Mouse (Mus musculus): ENCODE measurements around the gene Usp20. TPM values are rescaled to one million over a fixed set of nuclear protein-coding genes. Genes with fewer than 3 reads are reported as not detected.

The Usp20 gene
- total and polyA plus RNA-seq, 3 experiments: 3.4 to 13.8 (median 12.0) TPM

- dilution Hi-C loops (cut with MboI; ENCODE audit: extremely low pct_ligation_motif_present, extremely low pct_unique_long_range_greater_than_20kb, low sequenced_read_pairs): no loop called here
These were observed 39.5 kb upstream of the Usp20 start for GRCm38 (mm10) chr2:30942603-30943011.

GRCm38 (mm10) chr2:30952457-30952823, 29.6 kb upstream of the Usp20 start:
- TF ChIP-seq CHD1 (IDR thresholded peaks at IDR 0.05; ENCODE audit: low read depth, low read length) (no peak), JUN (IDR thresholded peaks at IDR 0.05; ENCODE audit: insufficient read depth, low read depth, low read length) (no peak), ETS1 (conservative IDR thresholded peaks at IDR 0.05; ENCODE audit: low read depth, low read length) (no peak), JUND (conservative IDR thresholded peaks at IDR 0.05; ENCODE audit: low read depth, low read length) (no peak), MAZ (IDR thresholded peaks at IDR 0.05; ENCODE audit: low read depth, low read length) (no peak), POLR2A (IDR thresholded peaks at IDR 0.05; ENCODE audit: low read depth, low read length) (no peak), TBP (conservative IDR thresholded peaks at IDR 0.05; ENCODE audit: low read depth, low read length) (no peak), ZKSCAN1 (IDR thresholded peaks at IDR 0.05; ENCODE audit: borderline replicate concordance, low read depth, low read length) (no peak), UBTF (IDR thresholded peaks at IDR 0.05; ENCODE audit: low read depth, low read length) (no peak)
- peak overlapping the region in 1 of 3 experiments; percentile 88 for H3K4me3 ChIP-seq (replicated peaks in 1 of 3; ENCODE audit: low read depth in 2 of 3, low read length in 2 of 3, poor library complexity in 1 of 3)
- H3K4me2 ChIP-seq (ENCODE audit: insufficient read depth, low read depth, poor library complexity, severe bottlenecking): peak overlapping the region; percentile 42
- H3K36me3 ChIP-seq (replicated peaks in 1 of 2; ENCODE audit: control insufficient read depth in 1 of 2, insufficient read depth in 1 of 2, low read length in 1 of 2): peaks cover 23 to 30% of the 10 kb centered on the region in 2 experiments
- dilution Hi-C loops (cut with MboI; ENCODE audit: extremely low pct_ligation_motif_present, extremely low pct_unique_long_range_greater_than_20kb, low sequenced_read_pairs) (no loop called here), in situ Hi-C loops (cut with MboI; ENCODE audit: low pct_ligation_motif_present, low pct_unique_long_range_greater_than_20kb, low sequenced_read_pairs) (no loop called here)
- no peak for DNase-seq (ENCODE audit: extremely low read depth)
- H3K9me3 ChIP-seq (replicated peaks; ENCODE audit: low read length): peaks cover 13% of the 10 kb centered on the region
- peaks cover 32% of the 10 kb centered on the region for H3K27me3 ChIP-seq (replicated peaks)
- no peak overlapping the region for H3K27ac ChIP-seq (ENCODE audit: insufficient read depth, low read depth)
- no peak overlapping the region for H3K9ac ChIP-seq (ENCODE audit: insufficient read depth, low read depth)
- H3K4me1 ChIP-seq (ENCODE audit: control insufficient read depth in 1 of 2, insufficient read depth in 2 of 2): peaks cover 6 to 32% of the 10 kb centered on the region in 2 experiments; a peak in 3 of 4 replicates
- H3K79me2 ChIP-seq (replicated peaks; ENCODE audit: control insufficient read depth, extremely low read depth, insufficient read depth, poor library complexity, severe bottlenecking): peaks cover 34% of the 10 kb centered on the region

More at GRCm38 (mm10) chr2:30942603-30943011, 39.5 kb upstream of the Usp20 start:
- DNase-seq (ENCODE audit: extremely low read depth): peak; percentile 89
- Histone ChIP-seq H3K27ac (ENCODE audit: insufficient read depth, low read depth) (no peak overlapping the region), H3K9ac (ENCODE audit: insufficient read depth, low read depth) (peak overlapping the region; percentile 20; the same call in 1 of the 2 replicates), H3K9me3 (replicated peaks; ENCODE audit: low read length) (no peaks in the 10 kb centered on the region), H3K36me3 (replicated peaks in 1 of 2; ENCODE audit: control insufficient read depth in 1 of 2, insufficient read depth in 1 of 2, low read length in 1 of 2) (no peaks in the 10 kb centered on the region), H3K79me2 (replicated peaks; ENCODE audit: control insufficient read depth, extremely low read depth, insufficient read depth, poor library complexity, severe bottlenecking) (no peaks in the 10 kb centered on the region), H3K27me3 (replicated peaks) (peaks cover 30% of the 10 kb centered on the region), H3K4me1 (ENCODE audit: control insufficient read depth in 1 of 2, insufficient read depth in 2 of 2) (peaks cover 2 to 10% of the 10 kb centered on the region in 2 experiments; a peak in 3 of 4 replicates), H3K4me2 (ENCODE audit: insufficient read depth, low read depth, poor library complexity, severe bottlenecking) (peak overlapping the region; percentile 29; the same call in 1 of the 2 replicates), H3K4me3 (replicated peaks in 1 of 3; ENCODE audit: low read depth in 2 of 3, low read length in 2 of 3, poor library complexity in 1 of 3) (peak overlapping the region; percentile 49 to 72 (median 56))
- in situ Hi-C loops (cut with MboI; ENCODE audit: low pct_ligation_motif_present, low pct_unique_long_range_greater_than_20kb, low sequenced_read_pairs): no loop called here
- peak; percentile 65 for TF ChIP-seq POLR2A (IDR thresholded peaks at IDR 0.05; ENCODE audit: low read depth, low read length)
- TF ChIP-seq E2F4 (IDR thresholded peaks at IDR 0.05; ENCODE audit: insufficient replicate concordance, low read depth, low read length): no peak
- no peak for TF ChIP-seq KAT2A (IDR thresholded peaks at IDR 0.05; ENCODE audit: insufficient replicate concordance, low read length)
- TF ChIP-seq POLR2AphosphoS2 (IDR thresholded peaks at IDR 0.05; ENCODE audit: low read depth, low read length): no peak
- peak; percentile 61 for TF ChIP-seq RAD21 (IDR thresholded peaks at IDR 0.05; ENCODE audit: low read depth, low read length)
- peak; percentile 42; the same call in 1 of the 2 replicates for TF ChIP-seq ELF1 (IDR thresholded peaks at IDR 0.05; ENCODE audit: low read depth, low read length)
- no peak for TF ChIP-seq MAFK (IDR thresholded peaks at IDR 0.05; ENCODE audit: insufficient replicate concordance, low read length)
- no peak for TF ChIP-seq GABPA (IDR thresholded peaks at IDR 0.05; ENCODE audit: insufficient replicate concordance, low read depth, low read length)
- peak; percentile 82 for TF ChIP-seq IRF4 (IDR thresholded peaks at IDR 0.05; ENCODE audit: low read depth, low read length)
- peak; percentile 73 for TF ChIP-seq NELFE (IDR thresholded peaks at IDR 0.05; ENCODE audit: low read depth, low read length)
- TF ChIP-seq USF2 (conservative IDR thresholded peaks at IDR 0.05; ENCODE audit: low read depth, low read length): no peak
- TF ChIP-seq NRF1 (IDR thresholded peaks at IDR 0.05; ENCODE audit: low read depth, low read length): 0 out of 2 replicates have a peak, but pooled peaks have one; percentile 17
- TF ChIP-seq MYC (IDR thresholded peaks at IDR 0.05; ENCODE audit: low read depth, low read length): peak; percentile 81
- TF ChIP-seq TBP (conservative IDR thresholded peaks at IDR 0.05; ENCODE audit: low read depth, low read length): 0 out of 2 replicates have a peak, but pooled peaks have one; percentile 30
- peak; percentile 48; the same call in 1 of the 2 replicates for TF ChIP-seq MEF2A (IDR thresholded peaks at IDR 0.05; ENCODE audit: borderline replicate concordance, low read depth, low read length)
- peak; percentile 52; the same call in 1 of the 2 replicates for TF ChIP-seq MAZ (IDR thresholded peaks at IDR 0.05; ENCODE audit: low read depth, low read length)
- peak; percentile 98 for TF ChIP-seq SIN3A (IDR thresholded peaks at IDR 0.05; ENCODE audit: low read length)
- no peak for TF ChIP-seq ZKSCAN1 (IDR thresholded peaks at IDR 0.05; ENCODE audit: borderline replicate concordance, low read depth, low read length)
- 0 out of 2 replicates have a peak, but pooled peaks have one; percentile 20 for TF ChIP-seq ETS1 (conservative IDR thresholded peaks at IDR 0.05; ENCODE audit: low read depth, low read length)
- TF ChIP-seq CHD2 (IDR thresholded peaks at IDR 0.05; ENCODE audit: low read length): no peak
- TF ChIP-seq PAX5 (IDR thresholded peaks at IDR 0.05; ENCODE audit: low read length): no peak
- peak; percentile 39; the same call in 1 of the 2 replicates for TF ChIP-seq BHLHE40 (IDR thresholded peaks at IDR 0.05; ENCODE audit: low read depth, low read length)
- no peak for TF ChIP-seq USF1 (IDR thresholded peaks at IDR 0.05; ENCODE audit: low read depth, low read length)
- peak; percentile 54 for TF ChIP-seq JUND (conservative IDR thresholded peaks at IDR 0.05; ENCODE audit: low read depth, low read length)
- peak; percentile 52; the same call in 1 of the 2 replicates for TF ChIP-seq CHD1 (IDR thresholded peaks at IDR 0.05; ENCODE audit: low read depth, low read length)
- no peak for TF ChIP-seq UBTF (IDR thresholded peaks at IDR 0.05; ENCODE audit: low read depth, low read length)
- peak; percentile 86 to 88 for TF ChIP-seq CTCF (conservative IDR thresholded peaks at IDR 0.05 in 1 of 2, IDR thresholded peaks at IDR 0.05 in 1 of 2; ENCODE audit: low read depth in 2 of 2, low read length in 2 of 2)
- TF ChIP-seq SMC3 (IDR thresholded peaks at IDR 0.05; ENCODE audit: low read depth, low read length): peak; percentile 65
- TF ChIP-seq ZMIZ1 (IDR thresholded peaks at IDR 0.05; ENCODE audit: low read depth, low read length): no peak
- no peak for TF ChIP-seq JUN (IDR thresholded peaks at IDR 0.05; ENCODE audit: insufficient read depth, low read depth, low read length)
- peak; percentile 60 for TF ChIP-seq EP300 (IDR thresholded peaks at IDR 0.05; ENCODE audit: low read length)
- TF ChIP-seq RCOR1 (conservative IDR thresholded peaks at IDR 0.05; ENCODE audit: low read depth, low read length): peak; percentile 90; the same call in 1 of the 2 replicates
- no peak for TF ChIP-seq ZNF384 (IDR thresholded peaks at IDR 0.05; ENCODE audit: low read depth, low read length)
- no peak for TF ChIP-seq ZC3H11A (IDR thresholded peaks at IDR 0.05; ENCODE audit: low read depth, low read length)
- TF ChIP-seq TCF12 (IDR thresholded peaks at IDR 0.05; ENCODE audit: low read depth, low read length): peak; percentile 84
- TF ChIP-seq MXI1 (IDR thresholded peaks at IDR 0.05; ENCODE audit: low read depth, low read length): peak; percentile 89
- peak; percentile 78 for TF ChIP-seq MAX (IDR thresholded peaks at IDR 0.05; ENCODE audit: low read length)
- peak; percentile 51; the same call in 1 of the 2 replicates for TF ChIP-seq HCFC1 (IDR thresholded peaks at IDR 0.05; ENCODE audit: low read depth, low read length)

Measured in CH12.LX (cell line).